Mouse (Mus musculus) stomach, postnatal 0 days (tissue): ENCODE measurements around the gene Afap1. TPM values are rescaled to one million over a fixed set of nuclear protein-coding genes. Genes with fewer than 3 reads are reported as not detected.

Source experiments
- ATAC-seq: fragments of 200-750 bp; cut with Nextera tagmentation; 2 replicates; pipeline ENCODE4 v1.8.0; 2017; ENCODE audit not compliant: low FRiP score, low TSS enrichment
- DNase-seq: peaks from one replicate; pipeline ENCODE4 v3.0.0-alpha.2; 2016; ENCODE audit warnings: low spot score
- H3K27ac ChIP-seq: fragments of 300-500 bp; sonication (generic); replicated peaks from 2 replicates; pipeline ENCODE4 v1.5.1; 2014; ENCODE audit warnings: mild to moderate bottlenecking, control low read depth
- H3K27me3 ChIP-seq: fragments of 300-500 bp; sonication (generic); 2 replicates; pipeline ENCODE4 v1.6.1; 2014; ENCODE audit warnings: low read length; ENCODE audit not compliant: control insufficient read depth, insufficient read depth
- H3K36me3 ChIP-seq: fragments of 300-500 bp; sonication (generic); 2 replicates; pipeline ENCODE4 v1.6.1; 2014; ENCODE audit warnings: low read length, mixed read lengths; ENCODE audit not compliant: control insufficient read depth, insufficient read depth
- H3K4me1 ChIP-seq: fragments of 300-500 bp; sonication (generic); replicated peaks from 2 replicates; pipeline ENCODE4 v1.6.1; 2014; ENCODE audit warnings: antibody characterized with exemption; ENCODE audit not compliant: control insufficient read depth, insufficient read depth
- H3K4me2 ChIP-seq: fragments of 300-500 bp; sonication (generic); replicated peaks from 2 replicates; pipeline ENCODE4 v1.6.1; 2014; ENCODE audit warnings: low read depth, mild to moderate bottlenecking, control low read depth, moderate library complexity
- H3K4me3 ChIP-seq: fragments of 300-500 bp; sonication (generic); 2 replicates; pipeline ENCODE4 v1.5.1; 2014; ENCODE audit warnings: low read depth, low read length, control low read depth
- H3K9ac ChIP-seq: fragments of 300-500 bp; sonication (generic); 2 replicates; pipeline ENCODE4 v1.6.1; 2014; ENCODE audit warnings: mild to moderate bottlenecking, low read length, control low read depth, mixed read lengths
- H3K9me3 ChIP-seq: fragments of 300-500 bp; sonication (generic); 2 replicates; pipeline ENCODE4 v1.6.1; 2016; ENCODE audit warnings: low read length; ENCODE audit not compliant: control insufficient read depth
- CTCF ChIP-seq: IDR thresholded peaks from 2 replicates; pipeline ENCODE4 v1.5.1; 2016; ENCODE audit warnings: antibody characterized with exemption, low read depth, mild to moderate bottlenecking, moderate library complexity
- EP300 ChIP-seq: optimal IDR thresholded peaks from 2 replicates; pipeline ENCODE3; 2016; ENCODE audit warnings: antibody characterized with exemption
- WGBS: fragments of 180-500 bp; shearing (Covaris S2); extraction: QIAGEN DNeasy Blood & Tissue Kit; methylation state at CpG from one replicate; pipeline ENCODE4 v1.1.7; 2014; 5-methylcytosine and 5-hydroxymethylcytosine counted together
- polyA plus RNA-seq: library from polyadenylated mRNA; unstranded; fragments of >200 nt; fragmentation: Nextera tagmentation; extraction: Ambion mirVana; gene quantifications from 2 replicates; pipeline ENCODE4 v1.2.1, GENCODE M21; 2015

Afap1 gene
- polyA plus RNA-seq, 1 experiment from 2014 or later = 9.3 TPM

DNA sequence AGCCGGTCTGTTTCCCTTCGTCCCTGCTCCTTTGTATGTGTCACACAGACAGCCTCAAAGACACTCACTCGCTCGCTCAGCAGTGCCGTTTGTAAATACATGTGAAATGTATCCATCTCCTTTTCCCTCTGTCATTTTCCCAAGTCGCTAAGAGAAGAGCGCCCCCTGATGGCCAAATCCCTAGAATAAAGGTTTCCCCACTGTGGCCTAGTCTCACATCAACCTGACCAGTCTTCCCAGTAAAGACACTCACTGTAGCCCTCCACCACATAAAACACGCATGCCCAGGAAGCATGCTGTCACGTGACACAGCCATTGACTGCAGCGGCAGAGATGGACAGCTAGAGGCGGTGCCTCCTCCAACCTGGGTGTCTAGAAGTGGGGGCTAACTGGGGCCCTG is 8.9 kb upstream of the Afap1 start:
- Histone ChIP-seq H3K9me3 (no peaks in the 10 kb centered on the region), H3K4me2 (no peak overlapping the region), H3K4me3 (no peak overlapping the region), H3K4me1 (no peaks in the 10 kb centered on the region), H3K27me3 (no peaks in the 10 kb centered on the region), H3K36me3 (no peaks in the 10 kb centered on the region), H3K9ac (no peak overlapping the region), H3K27ac (no peak overlapping the region)
- peak; percentile 70 for TF ChIP-seq CTCF
- TF ChIP-seq EP300 = no peak
- DNase-seq = peak; percentile 40
- ATAC-seq = no peak
- WGBS = 37% methylated on average over 11 of the region's 11 CpGs

DNA sequence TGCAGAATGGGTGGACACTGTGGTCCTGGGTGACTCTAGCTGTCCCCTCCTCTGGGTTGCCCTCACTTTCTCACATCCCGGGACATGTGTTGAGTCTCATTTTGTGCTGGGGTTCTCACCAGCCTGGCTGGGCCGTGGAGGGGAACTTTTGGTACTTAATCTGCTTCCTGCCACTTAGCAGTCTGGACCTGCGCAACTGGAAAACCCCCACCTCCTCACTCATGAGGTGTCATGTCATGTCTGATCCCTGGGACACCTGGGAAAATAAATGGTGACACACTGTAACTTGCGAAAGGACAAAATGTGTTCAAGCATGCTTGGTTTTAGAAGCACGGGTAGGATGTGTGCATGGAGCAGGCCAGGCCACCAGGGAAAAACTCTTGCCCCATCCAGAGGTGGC is 8.4 kb upstream of the Afap1 start:
- Histone ChIP-seq H3K27me3 (no peaks in the 10 kb centered on the region), H3K9ac (no peak overlapping the region), H3K9me3 (no peaks in the 10 kb centered on the region), H3K27ac (no peak overlapping the region), H3K4me2 (no peak overlapping the region), H3K4me3 (no peak overlapping the region), H3K36me3 (no peaks in the 10 kb centered on the region), H3K4me1 (no peaks in the 10 kb centered on the region)
- no peak for ATAC-seq
- no peak for TF ChIP-seq CTCF
- TF ChIP-seq EP300 = no peak
- no peak for DNase-seq
- WGBS = 73% methylated on average over 5 of the region's 5 CpGs

DNA sequence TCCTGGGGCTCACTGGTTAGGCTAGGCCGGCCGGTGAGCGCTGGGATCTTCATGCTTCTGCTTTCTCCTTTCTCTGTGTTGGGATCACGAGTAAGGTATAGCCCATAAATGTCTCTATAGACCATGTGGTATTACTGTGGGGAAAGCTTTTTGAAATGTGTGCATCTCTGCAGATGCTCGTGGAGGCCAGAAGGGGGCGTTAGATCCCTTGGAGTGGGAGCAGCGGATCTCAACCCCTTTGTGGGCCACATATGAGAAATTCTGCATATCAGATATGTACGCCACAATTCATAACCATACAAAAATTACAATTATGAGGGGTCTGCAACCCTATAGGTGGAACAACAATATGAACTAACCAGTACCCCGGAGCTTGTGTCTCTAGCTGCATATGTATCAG is 4.2 kb upstream of the Afap1 start:
- no peak for TF ChIP-seq EP300
- peak; percentile 85 for TF ChIP-seq CTCF
- no peak for DNase-seq
- no peak for ATAC-seq
- Histone ChIP-seq H3K27me3 (no peaks in the 10 kb centered on the region), H3K4me3 (no peak overlapping the region), H3K36me3 (no peaks in the 10 kb centered on the region), H3K4me2 (no peak overlapping the region), H3K27ac (no peak overlapping the region), H3K9ac (no peak overlapping the region), H3K9me3 (no peaks in the 10 kb centered on the region), H3K4me1 (no peaks in the 10 kb centered on the region; the same call in 1 of the 2 replicates)
- 50% methylated on average over 9 of the region's 9 CpGs for WGBS

DNA sequence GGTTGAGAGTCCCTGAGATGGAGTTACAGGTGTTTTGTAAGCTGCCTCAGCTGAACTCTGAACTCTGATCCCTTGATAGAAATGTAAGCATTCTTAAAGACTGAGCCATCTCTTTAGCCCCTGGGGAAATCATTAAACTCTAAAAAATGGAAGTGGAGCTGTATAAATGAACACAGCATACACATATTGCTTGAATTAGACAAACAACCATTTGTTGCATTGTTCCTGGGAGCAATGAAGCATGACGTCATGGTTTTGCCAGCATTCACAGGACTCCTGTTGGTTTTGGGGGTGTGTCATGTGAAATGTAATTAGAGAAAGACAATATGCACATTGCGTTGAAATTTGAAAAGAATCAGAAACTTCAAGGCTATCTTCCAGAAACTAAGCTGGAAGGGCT is 3.5 kb upstream of the Afap1 start:
- TF ChIP-seq CTCF (no peak), EP300 (no peak)

DNA sequence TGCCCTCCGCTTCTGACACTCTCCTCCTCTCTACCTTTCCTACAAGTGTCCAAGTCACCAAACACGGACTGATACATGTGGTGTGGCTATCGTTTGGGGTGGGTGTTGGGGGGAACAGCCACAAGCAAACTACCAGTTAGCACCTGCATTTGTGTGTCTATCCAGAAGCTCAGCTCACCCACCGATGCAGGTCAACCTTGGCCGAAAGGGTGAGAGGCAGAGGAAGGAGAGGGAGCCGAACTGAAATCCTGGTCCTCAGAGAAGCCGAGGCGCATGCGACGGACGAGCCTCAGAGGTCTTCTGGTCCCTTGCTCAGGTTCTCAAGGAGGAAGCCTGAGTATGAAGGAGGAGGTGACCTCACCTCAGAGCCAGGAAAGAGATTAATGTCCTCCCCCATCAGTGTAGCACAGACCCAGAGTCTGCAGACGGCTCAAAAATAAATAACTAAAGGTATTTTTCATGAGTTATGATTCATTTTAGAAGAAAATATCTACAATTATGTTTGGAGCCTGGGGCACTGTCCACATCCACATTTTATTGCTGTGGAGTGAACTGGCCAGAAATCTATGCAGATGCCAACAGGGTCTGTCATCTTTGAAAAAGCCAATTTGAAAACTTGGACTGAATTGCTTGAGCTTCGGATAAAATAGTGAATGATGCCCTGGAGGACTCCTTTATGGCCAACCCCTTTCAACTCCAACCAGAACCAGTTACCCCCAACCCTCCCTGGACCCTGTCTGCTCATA is 2.0 kb upstream of the Afap1 start:
- H3K4me1 ChIP-seq = no peaks in the 10 kb centered on the region; the same call in 1 of the 2 replicates
- no peak overlapping the region for H3K4me2 ChIP-seq
- TF ChIP-seq CTCF (no peak), EP300 (no peak)
- DNase-seq (no peak), ATAC-seq (no peak)
- no peaks in the 10 kb centered on the region for H3K27me3 ChIP-seq
- H3K36me3 ChIP-seq = no peaks in the 10 kb centered on the region
- H3K4me3 ChIP-seq = no peak overlapping the region
- H3K9ac ChIP-seq = no peak overlapping the region
- 87% methylated on average over 13 of the region's 13 CpGs for WGBS
- H3K27ac ChIP-seq = no peak overlapping the region
- H3K9me3 ChIP-seq = no peaks in the 10 kb centered on the region

More for the DNA sequence above, 3.5 kb upstream of the Afap1 start:
- ATAC-seq = no peak
- Histone ChIP-seq H3K4me1 (no peaks in the 10 kb centered on the region; the same call in 1 of the 2 replicates), H3K27ac (no peak overlapping the region), H3K4me3 (no peak overlapping the region), H3K36me3 (no peaks in the 10 kb centered on the region), H3K4me2 (no peak overlapping the region), H3K27me3 (no peaks in the 10 kb centered on the region), H3K9ac (no peak overlapping the region), H3K9me3 (no peaks in the 10 kb centered on the region)
- WGBS = 44% methylated on average over 2 of the region's 2 CpGs
- no peak for DNase-seq

DNA sequence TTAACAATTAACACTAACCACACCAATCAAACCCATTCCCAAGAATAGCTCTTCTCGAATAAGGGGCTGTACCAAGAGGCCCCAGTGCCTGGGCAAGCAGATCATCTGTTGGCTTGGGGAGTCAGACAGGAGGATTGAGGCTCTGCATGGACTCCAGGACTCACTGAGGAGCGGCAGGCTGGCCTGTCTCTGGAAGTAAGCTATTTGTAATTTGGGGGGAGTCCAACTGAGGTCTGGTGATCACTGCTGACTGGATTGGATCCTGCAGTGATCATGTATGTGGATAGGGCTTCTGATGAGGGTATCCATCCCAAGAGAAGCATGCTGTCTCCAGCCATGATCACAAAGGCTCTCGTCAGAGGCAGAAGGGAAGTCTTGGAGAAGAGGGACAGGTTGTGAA is 756 bp upstream of the Afap1 start:
- ATAC-seq = no peak
- Histone ChIP-seq H3K4me3 (no peak overlapping the region), H3K9me3 (no peaks in the 10 kb centered on the region), H3K27ac (no peak overlapping the region), H3K9ac (no peak overlapping the region), H3K4me2 (no peak overlapping the region), H3K36me3 (no peaks in the 10 kb centered on the region), H3K4me1 (no peaks in the 10 kb centered on the region; the same call in 1 of the 2 replicates), H3K27me3 (no peaks in the 10 kb centered on the region)
- TF ChIP-seq CTCF = no peak
- TF ChIP-seq EP300 = no peak
- DNase-seq = no peak
- 67% methylated on average over 3 of the region's 3 CpGs for WGBS
